Mouse (Mus musculus) liver, postnatal 0 days (tissue): ENCODE measurements around the gene Syt6.

Experiments
- CTCF ChIP-seq: sonication (generic); IDR thresholded peaks from 2 replicates; pipeline ENCODE4 v1.5.1; 2016; ENCODE audit warnings: antibody characterized with exemption, low read depth
- EP300 ChIP-seq: IDR thresholded peaks from 2 replicates; pipeline ENCODE4 v1.6.1; 2016; ENCODE audit warnings: antibody characterized with exemption, low read depth, mild to moderate bottlenecking

DNA sequence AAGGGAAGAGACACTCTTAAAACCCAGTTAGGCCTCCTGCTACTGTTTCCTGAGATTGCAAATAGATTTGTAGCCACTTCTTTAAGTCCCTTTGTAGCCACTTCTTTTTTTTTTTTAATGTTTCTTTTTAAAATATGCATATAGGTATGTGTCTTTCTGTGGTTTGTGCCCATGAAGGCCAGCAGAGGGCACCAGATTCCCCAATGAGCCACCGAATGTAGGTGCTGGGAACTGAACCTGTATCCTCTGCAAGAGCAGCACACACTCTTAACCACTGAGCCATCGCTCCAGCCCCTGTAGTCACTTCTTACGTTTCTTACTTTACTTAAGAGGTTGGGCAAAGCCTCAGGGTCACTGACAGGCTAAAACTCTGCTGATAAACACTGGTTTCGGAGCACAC is 51.5 kb downstream of the Syt6 start:
- TF ChIP-seq CTCF (peak; percentile 24), EP300 (no peak)
